Mouse (Mus musculus) cerebellum, adult 18-20 months (tissue): ENCODE data around the gene Adipor2.
A peak's percentile ranks its signal among the peaks of the same experiment; 100 is the strongest.
"Not testable (repeated sequence)": the region's sequence is repeated elsewhere in the genome, so short reads cannot be mapped to it uniquely, and the experiment has no call there.

Source experiments
- DNase-seq, 2 experiments: peaks; one replicate each; pipeline ENCODE4 v3.0.0; 2021

Gene Adipor2

DNA sequence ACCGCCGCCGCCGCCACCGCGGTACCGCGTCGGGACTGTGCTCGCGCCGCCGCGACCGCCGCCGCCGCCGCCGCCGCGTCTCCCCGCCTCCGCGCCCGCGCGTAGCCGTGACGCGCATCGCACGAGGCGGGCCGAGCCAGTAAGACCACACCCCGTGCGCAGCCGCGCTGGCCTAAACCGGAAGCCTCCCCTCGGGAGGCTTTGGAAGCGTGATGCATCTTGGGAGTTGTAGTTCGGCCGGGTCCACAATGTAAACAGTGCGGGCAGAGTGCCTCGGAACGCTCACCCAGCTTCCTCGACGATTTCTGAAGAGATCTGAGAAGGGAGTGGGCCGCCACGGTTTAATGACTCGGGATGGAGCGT lies 28.9 kb downstream of the Adipor2 start:
- peak; percentile 97 to 98 for DNase-seq

DNA sequence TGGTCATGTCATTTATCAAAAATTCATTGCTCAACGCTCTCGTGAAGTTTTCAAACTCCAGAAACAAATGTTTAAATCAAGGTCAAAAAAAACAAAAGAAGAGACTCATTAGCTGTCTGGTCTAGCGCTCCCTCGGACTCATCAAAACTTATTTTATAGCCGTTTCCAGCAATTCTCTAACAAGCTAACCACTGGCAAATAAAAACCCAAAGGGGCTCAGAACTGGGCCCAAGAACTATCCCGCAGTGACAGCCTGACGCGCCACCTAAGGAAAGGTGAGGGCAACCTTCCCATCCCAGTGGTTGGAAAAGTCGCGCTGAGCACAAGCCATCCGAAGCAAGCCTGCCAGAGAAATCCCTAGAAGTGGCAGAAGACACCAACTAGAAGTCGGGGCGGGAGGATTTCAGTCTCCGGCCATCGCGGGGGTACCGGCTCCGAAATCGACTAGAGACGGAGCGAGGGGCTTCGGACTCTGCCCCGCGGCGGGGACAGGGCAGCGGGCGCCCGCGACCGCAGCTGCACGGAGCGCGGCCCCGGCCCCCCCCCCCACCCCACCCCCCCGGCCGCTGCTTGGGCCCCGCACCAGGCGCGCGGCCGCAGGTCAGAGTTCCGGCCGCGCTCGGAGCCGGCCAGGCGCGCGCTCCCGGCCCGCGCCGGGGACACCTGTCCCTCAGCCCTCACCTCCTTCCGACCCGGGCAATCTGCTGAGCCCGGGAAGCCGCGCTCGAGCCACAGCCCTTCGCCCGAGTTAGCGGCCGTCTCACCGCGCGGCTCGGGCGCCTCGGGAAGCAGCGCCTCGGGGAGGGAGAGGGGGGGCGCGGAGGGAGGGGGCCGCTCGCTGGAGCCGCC lies 29.5 kb downstream of the Adipor2 start:
- DNase-seq, result peak in 1 of 2 experiments; percentile 39

- no peak for DNase-seq
Measured at GRCm38 (mm10) chr6:119386821-119387220, 30.7 kb downstream of the Adipor2 start.

DNA sequence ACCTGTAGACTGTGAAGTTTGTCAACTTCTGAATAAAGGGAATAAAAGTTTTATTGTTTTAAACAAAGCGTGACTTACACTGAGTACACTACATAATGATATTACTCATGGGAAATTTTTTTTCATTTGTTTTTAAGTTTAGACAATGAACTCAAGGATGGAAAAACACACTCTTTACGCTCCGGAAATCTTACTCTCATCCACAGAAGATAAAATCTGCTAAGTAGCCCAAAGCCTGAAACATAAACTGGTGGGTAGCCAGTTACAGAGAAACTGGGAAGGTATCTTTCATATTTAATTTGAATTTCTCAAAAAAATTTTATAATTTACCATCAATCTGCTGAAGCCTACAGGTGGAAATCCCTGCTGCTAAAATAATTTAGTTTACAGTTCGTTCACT lies 31.1 kb downstream of the Adipor2 start:
- no peak for DNase-seq

- no peak for DNase-seq
Measured at GRCm38 (mm10) chr6:119385668-119386067, 31.8 kb downstream of the Adipor2 start.

DNA sequence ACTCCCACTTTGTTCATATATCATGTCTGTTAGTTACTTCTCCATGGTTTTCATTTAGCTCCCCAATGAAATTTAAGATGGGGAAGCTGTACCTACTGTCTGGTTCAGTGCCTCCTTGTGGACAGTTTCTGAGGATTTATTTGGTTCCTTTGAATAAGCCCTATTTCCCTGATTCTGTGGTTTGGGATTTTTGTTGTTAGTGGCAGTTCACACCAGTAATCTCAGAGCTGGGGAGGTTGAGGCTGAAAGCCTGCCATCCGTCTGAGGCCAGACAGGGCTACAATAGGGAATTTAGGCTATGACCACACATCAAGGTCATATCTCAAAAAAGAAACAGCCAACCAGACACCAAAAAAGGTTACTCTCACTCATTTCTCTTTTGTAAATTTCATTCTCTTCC lies 38.9 kb downstream of the Adipor2 start:
- no peak for DNase-seq

GRCm38 (mm10) chr6:119377613-119378012 lies 39.9 kb downstream of the Adipor2 start:
- DNase-seq, result no peak

DNA sequence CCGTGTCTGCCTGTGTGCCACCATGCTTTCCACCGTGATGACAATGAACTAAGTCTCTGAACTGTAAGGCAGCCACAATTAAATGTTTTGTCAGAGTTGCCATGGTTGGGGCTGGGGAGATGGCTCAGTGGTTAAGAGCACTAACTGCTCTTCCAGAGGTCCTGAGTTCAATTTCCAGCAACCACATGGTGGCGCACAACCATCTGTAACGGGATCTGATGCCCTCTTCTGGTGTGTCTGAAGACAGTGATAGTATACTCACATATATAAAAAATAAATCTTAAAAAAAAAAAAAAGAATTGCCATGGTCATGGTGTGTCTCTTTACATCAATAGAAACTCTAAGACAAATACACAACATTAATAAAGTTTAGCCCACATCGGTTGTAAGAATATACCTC lies 42.5 kb downstream of the Adipor2 start:
- DNase-seq, result no peak

- DNase-seq, result no peak
Measured at GRCm38 (mm10) chr6:119373000-119373705, 44.4 kb downstream of the Adipor2 start.

GRCm38 (mm10) chr6:119372237-119372636 lies 45.3 kb downstream of the Adipor2 start:
- no peak for DNase-seq

DNA sequence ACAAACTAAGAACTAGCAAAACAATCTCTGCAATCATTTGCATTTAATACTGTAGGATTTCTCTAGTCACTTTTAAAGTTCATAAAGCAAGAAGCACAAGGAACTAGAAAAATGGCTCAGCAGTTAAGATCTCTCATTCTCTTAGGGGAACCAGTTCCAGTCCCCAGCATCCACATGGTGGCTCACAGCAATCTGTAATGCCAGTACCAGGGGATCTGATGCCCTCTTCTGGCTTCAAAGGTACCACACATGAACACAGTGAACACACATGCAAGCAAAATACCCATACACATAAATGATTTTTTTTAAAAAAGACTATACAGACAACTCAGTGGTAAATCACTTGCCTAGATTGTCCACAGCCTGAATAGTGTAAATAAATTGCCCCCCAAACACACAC lies 45.9 kb downstream of the Adipor2 start:
- DNase-seq, result no peak

DNA sequence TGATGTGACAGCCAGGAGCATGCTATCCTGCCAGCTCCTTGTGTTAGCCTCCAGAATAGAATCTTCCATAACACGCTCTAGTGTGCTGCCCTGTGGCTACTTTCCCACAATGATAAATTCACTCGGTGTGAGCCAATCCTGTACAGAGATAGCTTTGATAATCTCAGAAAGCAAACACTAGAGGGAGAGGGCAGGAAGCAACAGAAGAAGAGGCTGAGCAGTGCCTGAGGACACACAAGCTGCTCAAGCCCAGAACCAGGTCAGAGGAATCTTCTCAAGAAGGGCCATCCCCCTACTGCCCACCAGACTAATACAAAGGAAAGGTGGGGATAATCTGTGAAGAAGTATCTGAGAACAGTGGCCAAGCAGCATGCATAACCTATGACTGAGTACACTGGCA lies 50.1 kb downstream of the Adipor2 start:
- no peak for DNase-seq

DNA sequence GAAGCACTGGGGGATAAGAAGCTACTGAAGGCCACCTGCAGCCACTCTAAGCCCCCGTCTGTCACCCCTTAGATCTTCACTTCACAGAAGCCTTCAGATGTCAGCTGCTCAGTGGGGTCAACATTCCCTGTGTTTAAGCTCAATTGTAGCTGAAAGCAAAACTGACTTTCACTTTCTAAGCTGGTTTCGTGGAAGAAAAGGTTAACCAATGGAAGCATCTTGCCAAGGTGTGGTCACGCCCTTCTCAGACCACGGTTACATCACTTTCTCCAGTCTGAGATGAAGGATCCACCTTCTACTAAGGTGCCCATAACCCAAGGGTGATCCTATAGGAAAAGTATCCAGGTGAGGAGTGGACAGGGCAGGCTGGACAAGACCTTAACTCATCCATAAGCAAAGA lies 50.7 kb downstream of the Adipor2 start:
- not testable (repeated sequence) for DNase-seq

GRCm38 (mm10) chr6:119363593-119363992 lies 53.9 kb downstream of the Adipor2 start:
- DNase-seq, result no peak

DNA sequence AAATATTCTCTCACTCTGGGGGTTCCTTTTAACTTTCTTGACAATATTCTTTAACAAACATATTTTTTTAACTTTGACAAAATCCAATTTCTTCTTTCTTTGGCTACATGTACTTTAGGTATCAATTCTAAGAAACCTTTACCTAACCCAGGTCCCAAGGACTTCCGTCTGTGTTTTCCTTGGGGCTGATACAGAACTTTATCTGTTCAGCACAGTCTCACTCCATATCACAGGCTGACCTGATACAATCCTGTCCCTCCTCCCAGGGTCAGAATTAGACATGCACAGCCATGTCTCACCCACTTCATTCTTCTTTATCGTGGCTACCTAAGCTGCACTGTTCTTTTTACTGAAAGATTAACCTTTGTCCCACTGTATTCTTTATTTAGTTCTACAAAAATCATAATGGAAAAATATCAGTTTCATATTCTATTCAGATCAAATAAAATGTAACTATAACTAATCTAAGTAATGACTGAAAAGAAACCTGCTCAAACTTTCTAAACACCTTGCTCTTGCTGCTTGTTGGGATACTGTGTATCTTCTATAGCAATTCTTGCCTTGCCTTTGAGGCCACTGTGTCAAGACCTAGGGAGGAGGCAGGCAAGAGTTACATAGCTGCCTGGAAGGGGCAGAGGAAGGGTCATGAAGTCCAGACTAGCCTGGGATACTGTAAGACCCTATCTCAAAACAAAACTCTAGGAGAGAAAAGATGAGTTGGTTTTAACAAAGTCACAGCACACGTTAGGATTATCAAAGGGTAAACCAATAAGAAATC lies 56.4 kb downstream of the Adipor2 start:
- no peak for DNase-seq

DNA sequence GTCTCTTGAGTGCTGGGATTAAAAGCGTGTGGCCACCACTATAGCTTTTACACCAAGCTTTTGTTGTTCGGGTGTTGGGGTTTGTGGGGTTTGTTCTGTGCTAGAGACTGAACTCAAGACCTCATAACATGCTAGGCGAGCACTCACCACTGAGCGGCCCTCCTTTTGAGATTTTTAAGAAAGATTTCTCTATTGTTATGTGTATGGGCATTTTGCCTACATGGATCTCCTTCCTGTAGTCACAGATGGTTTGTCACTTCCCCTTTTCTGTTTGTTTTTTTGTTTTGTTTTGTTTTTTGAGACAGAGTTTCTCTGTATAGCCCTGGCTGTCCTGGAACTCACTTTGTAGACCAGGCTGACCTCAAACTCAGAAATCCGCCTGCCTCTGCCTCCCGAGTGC lies 57.3 kb downstream of the Adipor2 start:
- not testable (repeated sequence) for DNase-seq

GRCm38 (mm10) chr6:119358020-119358571 lies 59.4 kb downstream of the Adipor2 start:
- DNase-seq, result no peak

GRCm38 (mm10) chr6:119352501-119352900 lies 65.0 kb downstream of the Adipor2 start:
- DNase-seq, result no peak

DNA sequence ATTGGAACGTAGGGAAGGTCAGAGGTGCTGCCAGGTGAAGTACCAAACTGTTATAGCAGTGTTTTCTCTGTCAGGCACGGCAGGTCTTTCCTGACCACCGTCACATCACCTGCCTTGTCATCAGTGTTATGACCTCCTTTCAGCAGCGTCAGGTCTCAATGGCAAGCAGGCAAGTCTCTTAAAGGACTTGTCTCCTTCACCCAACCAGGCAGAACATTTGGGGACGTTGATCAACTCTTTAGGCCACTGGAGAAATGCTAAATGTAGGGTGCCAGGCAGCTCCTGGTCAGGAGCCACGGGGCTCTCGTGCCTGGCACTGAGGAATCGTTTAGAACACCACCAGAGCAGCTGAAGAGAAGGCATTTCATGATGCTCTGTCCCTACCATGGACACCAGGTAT lies 65.8 kb downstream of the Adipor2 start:
- DNase-seq, result no peak

- no peak for DNase-seq
Measured at GRCm38 (mm10) chr6:119350703-119351198, 66.8 kb downstream of the Adipor2 start.

- peak; percentile 81 to 84 for DNase-seq
Measured at GRCm38 (mm10) chr6:119348234-119348633, 69.3 kb downstream of the Adipor2 start.

GRCm38 (mm10) chr6:119347813-119348212 lies 69.7 kb downstream of the Adipor2 start:
- DNase-seq, result no peak

- peak; percentile 45 to 60 for DNase-seq
Measured at GRCm38 (mm10) chr6:119346257-119346656, 71.2 kb downstream of the Adipor2 start.
